Mouse (Mus musculus) CH12.LX (cell line): ENCODE data around the gene Cnot2.

ENCODE experiments used
- CTCF ChIP-seq, 2 experiments: IDR thresholded peaks in 1 of 2; conservative IDR thresholded peaks in 1 of 2; 2 replicates each; pipeline ENCODE4 v1.5.1; 2011 to 2012; ENCODE audit warnings: low read depth in 2 of 2, low read length in 2 of 2, improper control_type of control experiment in 1 of 2, inconsistent platforms in 1 of 2, mild to moderate bottlenecking in 1 of 2, moderate library complexity in 1 of 2
- ETS1 ChIP-seq: conservative IDR thresholded peaks from 2 replicates; pipeline ENCODE4 v1.6.1; 2012; ENCODE audit warnings: low read depth, mild to moderate bottlenecking, inconsistent platforms, low read length, improper control_type of control experiment, moderate library complexity
- JUN ChIP-seq: IDR thresholded peaks from 2 replicates; pipeline ENCODE4 v1.6.1; 2011; ENCODE audit warnings: low read depth, mild to moderate bottlenecking, low read length, improper control_type of control experiment, moderate library complexity; ENCODE audit not compliant: insufficient read depth
- MAZ ChIP-seq: IDR thresholded peaks from 2 replicates; pipeline ENCODE4 v1.6.1; 2012; ENCODE audit warnings: low read depth, mild to moderate bottlenecking, inconsistent platforms, low read length, improper control_type of control experiment, moderate library complexity
- MEF2A ChIP-seq: IDR thresholded peaks from 2 replicates; pipeline ENCODE4 v1.6.1; 2014; ENCODE audit warnings: low read depth, mild to moderate bottlenecking, inconsistent platforms, low read length, improper control_type of control experiment, borderline replicate concordance
- MXI1 ChIP-seq: IDR thresholded peaks from 2 replicates; pipeline ENCODE4 v1.6.1; 2011; ENCODE audit warnings: mild to moderate bottlenecking, low read depth, low read length, improper control_type of control experiment
- NRF1 ChIP-seq: IDR thresholded peaks from 2 replicates; pipeline ENCODE4 v1.6.1; 2014; ENCODE audit warnings: low read depth, mild to moderate bottlenecking, inconsistent platforms, low read length, improper control_type of control experiment, moderate library complexity
- POLR2A ChIP-seq: IDR thresholded peaks from 2 replicates; pipeline ENCODE4 v1.6.1; 2011; ENCODE audit warnings: low read depth, mild to moderate bottlenecking, improper control_type of control experiment, low read length
- ZMIZ1 ChIP-seq: IDR thresholded peaks from 2 replicates; pipeline ENCODE4 v1.6.1; 2012; ENCODE audit warnings: low read depth, mild to moderate bottlenecking, inconsistent platforms, low read length, improper control_type of control experiment

- TF ChIP-seq JUN (no peak), ETS1 (no peak), POLR2A (no peak), MAZ (no peak), CTCF (conservative IDR thresholded peaks at IDR 0.05 in 1 of 2, IDR thresholded peaks at IDR 0.05 in 1 of 2; ENCODE audit: low read depth in 2 of 2, low read length in 2 of 2) (no peak), ZMIZ1 (no peak), NRF1 (no peak), MXI1 (no peak), MEF2A (no peak)
These were observed 108.1 kb downstream of the Cnot2 start for GRCm38 (mm10) chr10:116473071-116473758.
